Mouse (Mus musculus) layer of hippocampus, postnatal 36 days (tissue): ENCODE results near the gene Csn1s2b. TPM values are rescaled to one million over a fixed set of nuclear protein-coding genes. Genes with fewer than 3 reads are reported as not detected.
"Not testable (repeated sequence)": the region's sequence is repeated elsewhere in the genome, so short reads cannot be mapped to it uniquely, and the experiment has no call there.

Experiments
- DNase-seq, 2 experiments: peaks; one replicate each; pipeline ENCODE4 v3.0.0; 2022
- total RNA-seq, 2 experiments: library from RNA; stranded (reverse); gene quantifications; 2 replicates each; pipeline ENCODE4 v1.2.3; 2021

Gene Csn1s2b
- not detected for total RNA-seq

- no peak for DNase-seq
Observed at GRCm38 (mm10) chr5:87807782-87808181, at the start of gene Csn1s2b. TSS of gene Csn1s2b (plus strand) at chr5:87808082.

GRCm38 (mm10) chr5:87764546-87764945, 43.3 kb upstream of the Csn1s2b start:
- DNase-seq: no peak

- DNase-seq: not testable (repeated sequence)
Observed at GRCm38 (mm10) chr5:87772151-87772550, 35.7 kb upstream of the Csn1s2b start.

- DNase-seq: no peak
Observed at GRCm38 (mm10) chr5:87774267-87774666, 33.6 kb upstream of the Csn1s2b start, which contains the start of gene Csn1s2a. TSS of gene Csn1s2a (plus strand) at chr5:87774567.

- DNase-seq: no peak
Observed at GRCm38 (mm10) chr5:87782731-87783130, 25.2 kb upstream of the Csn1s2b start.

GRCm38 (mm10) chr5:87809253-87809652, 1.4 kb downstream of the Csn1s2b start:
- no peak for DNase-seq

GRCm38 (mm10) chr5:87825386-87825785, 17.5 kb downstream of the Csn1s2b start, which contains the start of gene Prr27:
TSS of gene Prr27 (plus strand) at chr5:87825686.
- DNase-seq: no peak

- no peak for DNase-seq
Observed at GRCm38 (mm10) chr5:87855136-87855716, 47.3 kb downstream of the Csn1s2b start.

GRCm38 (mm10) chr5:87870084-87870483, 62.2 kb downstream of the Csn1s2b start:
- DNase-seq: no peak

- DNase-seq: no peak
Observed at GRCm38 (mm10) chr5:87871423-87871822, 63.5 kb downstream of the Csn1s2b start.

Other genes starting within 250 kb of the Csn1s2b start
- not detected for gene Sult1d1, start 239.1 kb upstream of the Csn1s2b start, total RNA-seq
- not detected for gene Sult1e1, start 216.5 kb upstream of the Csn1s2b start, total RNA-seq
- not detected for gene Csn1s1, start 141.9 kb upstream of the Csn1s2b start, total RNA-seq
- gene Csn2, start 108.5 kb upstream of the Csn1s2b start, total RNA-seq: not detected
- not detected for gene Csn1s2a, start 33.5 kb upstream of the Csn1s2b start, total RNA-seq
- gene Prr27, start 17.6 kb downstream of the Csn1s2b start, total RNA-seq: not detected
- not detected for gene Odam, start 76.9 kb downstream of the Csn1s2b start, total RNA-seq
- gene Csn3, start 117.5 kb downstream of the Csn1s2b start, total RNA-seq: not detected
- gene 2310003L06Rik, start 161.4 kb downstream of the Csn1s2b start, total RNA-seq: not detected
- not detected for gene Gm28434, start 161.4 kb downstream of the Csn1s2b start, total RNA-seq
- gene Cabs1, start 171.4 kb downstream of the Csn1s2b start, total RNA-seq: not detected
- gene Smr3a, start 194.5 kb downstream of the Csn1s2b start, total RNA-seq: not detected